Mouse (Mus musculus): ENCODE data around the gene Gbf1. TPM values are rescaled to one million over a fixed set of nuclear protein-coding genes. Genes with fewer than 3 reads are reported as not detected.
"Not testable (repeated sequence)": the region's sequence is repeated elsewhere in the genome, so short reads cannot be mapped to it uniquely, and the experiment has no call there.

Gene Gbf1
- polyA plus RNA-seq, 1 experiment from 2014 or later: 65.1 TPM

GRCm38 (mm10) chr19:46204166-46204565 lies 51.9 kb downstream of the Gbf1 start:
- Histone ChIP-seq H3K4me2 (ENCODE audit: low read length) (no peak overlapping the region), H3K9me3 (ENCODE audit: control insufficient read depth, low read length) (no peaks in the 10 kb centered on the region), H3K27me3 (replicated peaks; ENCODE audit: control insufficient read depth, insufficient read depth, low read length) (no peaks in the 10 kb centered on the region), H3K9ac (replicated peaks; ENCODE audit: low read depth, low read length) (no peak overlapping the region), H3K36me3 (ENCODE audit: control insufficient read depth, insufficient read depth) (no peaks in the 10 kb centered on the region), H3K27ac (ENCODE audit: low read length) (no peak overlapping the region), H3K4me1 (replicated peaks; ENCODE audit: control insufficient read depth, insufficient read depth, low read length) (no peaks in the 10 kb centered on the region), H3K4me3 (replicated peaks; ENCODE audit: low read length) (no peak overlapping the region)
- ATAC-seq: no peak
- WGBS: 90% methylated on average over 6 of the region's 6 CpGs

GRCm38 (mm10) chr19:46205680-46206079 lies 53.4 kb downstream of the Gbf1 start:
- 98% methylated on average over 6 of the region's 6 CpGs for WGBS
- Histone ChIP-seq H3K36me3 (ENCODE audit: control insufficient read depth, insufficient read depth) (no peaks in the 10 kb centered on the region), H3K27ac (ENCODE audit: low read length) (no peak overlapping the region), H3K4me1 (replicated peaks; ENCODE audit: control insufficient read depth, insufficient read depth, low read length) (no peaks in the 10 kb centered on the region), H3K4me2 (ENCODE audit: low read length) (no peak overlapping the region), H3K4me3 (replicated peaks; ENCODE audit: low read length) (no peak overlapping the region), H3K27me3 (replicated peaks; ENCODE audit: control insufficient read depth, insufficient read depth, low read length) (no peaks in the 10 kb centered on the region), H3K9ac (replicated peaks; ENCODE audit: low read depth, low read length) (no peak overlapping the region), H3K9me3 (ENCODE audit: control insufficient read depth, low read length) (no peaks in the 10 kb centered on the region)
- no peak for ATAC-seq

GRCm38 (mm10) chr19:46210951-46211350 lies 58.6 kb downstream of the Gbf1 start:
- Histone ChIP-seq H3K9ac (replicated peaks; ENCODE audit: low read depth, low read length) (no peak overlapping the region), H3K4me1 (replicated peaks; ENCODE audit: control insufficient read depth, insufficient read depth, low read length) (no peaks in the 10 kb centered on the region), H3K27me3 (replicated peaks; ENCODE audit: control insufficient read depth, insufficient read depth, low read length) (no peaks in the 10 kb centered on the region), H3K9me3 (ENCODE audit: control insufficient read depth, low read length) (no peaks in the 10 kb centered on the region), H3K4me2 (ENCODE audit: low read length) (no peak overlapping the region), H3K27ac (ENCODE audit: low read length) (no peak overlapping the region), H3K4me3 (replicated peaks; ENCODE audit: low read length) (no peak overlapping the region), H3K36me3 (ENCODE audit: control insufficient read depth, insufficient read depth) (no peaks in the 10 kb centered on the region)
- ATAC-seq: no peak

- Histone ChIP-seq H3K27ac (ENCODE audit: low read length) (no peak overlapping the region), H3K4me3 (replicated peaks; ENCODE audit: low read length) (no peak overlapping the region), H3K4me2 (ENCODE audit: low read length) (no peak overlapping the region), H3K9ac (replicated peaks; ENCODE audit: low read depth, low read length) (no peak overlapping the region), H3K4me1 (replicated peaks; ENCODE audit: control insufficient read depth, insufficient read depth, low read length) (no peaks in the 10 kb centered on the region), H3K27me3 (replicated peaks; ENCODE audit: control insufficient read depth, insufficient read depth, low read length) (no peaks in the 10 kb centered on the region), H3K36me3 (ENCODE audit: control insufficient read depth, insufficient read depth) (no peaks in the 10 kb centered on the region), H3K9me3 (ENCODE audit: control insufficient read depth, low read length) (no peaks in the 10 kb centered on the region)
- 81% methylated on average over 5 of the region's 5 CpGs for WGBS
- ATAC-seq: no peak
Measured at GRCm38 (mm10) chr19:46214541-46214940, 62.2 kb downstream of the Gbf1 start.

GRCm38 (mm10) chr19:46215401-46215800 lies 63.1 kb downstream of the Gbf1 start:
- Histone ChIP-seq H3K4me3 (replicated peaks; ENCODE audit: low read length) (no peak overlapping the region), H3K27me3 (replicated peaks; ENCODE audit: control insufficient read depth, insufficient read depth, low read length) (no peaks in the 10 kb centered on the region), H3K4me1 (replicated peaks; ENCODE audit: control insufficient read depth, insufficient read depth, low read length) (no peaks in the 10 kb centered on the region), H3K4me2 (ENCODE audit: low read length) (no peak overlapping the region), H3K9ac (replicated peaks; ENCODE audit: low read depth, low read length) (no peak overlapping the region), H3K27ac (ENCODE audit: low read length) (no peak overlapping the region), H3K36me3 (ENCODE audit: control insufficient read depth, insufficient read depth) (no peaks in the 10 kb centered on the region), H3K9me3 (ENCODE audit: control insufficient read depth, low read length) (no peaks in the 10 kb centered on the region)
- 18% methylated on average over 3 of the region's 3 CpGs for WGBS
- no peak for ATAC-seq

- 89% methylated on average over 1 of the region's 1 CpGs for WGBS
Measured at GRCm38 (mm10) chr19:46216716-46217115, 64.4 kb downstream of the Gbf1 start.

GRCm38 (mm10) chr19:46217347-46217746 lies 65.0 kb downstream of the Gbf1 start:
- not testable (repeated sequence) for H3K9me3 ChIP-seq (ENCODE audit: control insufficient read depth, low read length); H3K27ac ChIP-seq (ENCODE audit: low read length); H3K4me3 ChIP-seq (replicated peaks; ENCODE audit: low read length); H3K4me1 ChIP-seq (replicated peaks; ENCODE audit: control insufficient read depth, insufficient read depth, low read length); H3K9ac ChIP-seq (replicated peaks; ENCODE audit: low read depth, low read length); H3K27me3 ChIP-seq (replicated peaks; ENCODE audit: control insufficient read depth, insufficient read depth, low read length); H3K4me2 ChIP-seq (ENCODE audit: low read length); ATAC-seq; H3K36me3 ChIP-seq (ENCODE audit: control insufficient read depth, insufficient read depth)

More at GRCm38 (mm10) chr19:46216716-46217115, 64.4 kb downstream of the Gbf1 start:
- H3K9me3 ChIP-seq (ENCODE audit: control insufficient read depth, low read length): no peaks in the 10 kb centered on the region
- no peaks in the 10 kb centered on the region for H3K4me1 ChIP-seq (replicated peaks; ENCODE audit: control insufficient read depth, insufficient read depth, low read length)
- no peak for ATAC-seq
- H3K27ac ChIP-seq (ENCODE audit: low read length): no peak overlapping the region
- H3K27me3 ChIP-seq (replicated peaks; ENCODE audit: control insufficient read depth, insufficient read depth, low read length): no peaks in the 10 kb centered on the region
- H3K36me3 ChIP-seq (ENCODE audit: control insufficient read depth, insufficient read depth): no peaks in the 10 kb centered on the region
- no peak overlapping the region for H3K4me2 ChIP-seq (ENCODE audit: low read length)
- H3K4me3 ChIP-seq (replicated peaks; ENCODE audit: low read length): no peak overlapping the region
- H3K9ac ChIP-seq (replicated peaks; ENCODE audit: low read depth, low read length): no peak overlapping the region

- Histone ChIP-seq H3K36me3 (ENCODE audit: control insufficient read depth, insufficient read depth) (no peaks in the 10 kb centered on the region), H3K27me3 (replicated peaks; ENCODE audit: control insufficient read depth, insufficient read depth, low read length) (no peaks in the 10 kb centered on the region), H3K9me3 (ENCODE audit: control insufficient read depth, low read length) (no peaks in the 10 kb centered on the region), H3K27ac (ENCODE audit: low read length) (no peak overlapping the region), H3K9ac (replicated peaks; ENCODE audit: low read depth, low read length) (no peak overlapping the region), H3K4me2 (ENCODE audit: low read length) (no peak overlapping the region), H3K4me1 (replicated peaks; ENCODE audit: control insufficient read depth, insufficient read depth, low read length) (0 out of 2 replicates have a peak, but pooled peaks cover 3% of the 10 kb centered on the region), H3K4me3 (replicated peaks; ENCODE audit: low read length) (no peak overlapping the region)
- ATAC-seq: no peak
- 53% methylated on average over 5 of the region's 5 CpGs for WGBS
Measured at GRCm38 (mm10) chr19:46220116-46220515, 67.8 kb downstream of the Gbf1 start.

GRCm38 (mm10) chr19:46223118-46223517 lies 70.8 kb downstream of the Gbf1 start:
- 79% methylated on average over 4 of the region's 4 CpGs for WGBS
- no peak for ATAC-seq

GRCm38 (mm10) chr19:46224882-46225281 lies 72.6 kb downstream of the Gbf1 start:
- Histone ChIP-seq H3K9me3 (ENCODE audit: control insufficient read depth, low read length) (no peaks in the 10 kb centered on the region), H3K36me3 (ENCODE audit: control insufficient read depth, insufficient read depth) (no peaks in the 10 kb centered on the region), H3K4me3 (replicated peaks; ENCODE audit: low read length) (no peak overlapping the region), H3K27me3 (replicated peaks; ENCODE audit: control insufficient read depth, insufficient read depth, low read length) (no peaks in the 10 kb centered on the region), H3K4me1 (replicated peaks; ENCODE audit: control insufficient read depth, insufficient read depth, low read length) (0 out of 2 replicates have a peak, but pooled peaks cover 3% of the 10 kb centered on the region), H3K27ac (ENCODE audit: low read length) (no peak overlapping the region), H3K4me2 (ENCODE audit: low read length) (no peak overlapping the region), H3K9ac (replicated peaks; ENCODE audit: low read depth, low read length) (no peak overlapping the region)
- no peak for ATAC-seq
- 93% methylated on average over 2 of the region's 2 CpGs for WGBS

More at GRCm38 (mm10) chr19:46223118-46223517, 70.8 kb downstream of the Gbf1 start:
- Histone ChIP-seq H3K27me3 (replicated peaks; ENCODE audit: control insufficient read depth, insufficient read depth, low read length) (no peaks in the 10 kb centered on the region), H3K4me3 (replicated peaks; ENCODE audit: low read length) (no peak overlapping the region), H3K9me3 (ENCODE audit: control insufficient read depth, low read length) (no peaks in the 10 kb centered on the region), H3K9ac (replicated peaks; ENCODE audit: low read depth, low read length) (no peak overlapping the region), H3K27ac (ENCODE audit: low read length) (no peak overlapping the region), H3K36me3 (ENCODE audit: control insufficient read depth, insufficient read depth) (no peaks in the 10 kb centered on the region), H3K4me2 (ENCODE audit: low read length) (no peak overlapping the region), H3K4me1 (replicated peaks; ENCODE audit: control insufficient read depth, insufficient read depth, low read length) (0 out of 2 replicates have a peak, but pooled peaks cover 3% of the 10 kb centered on the region)

Measured in forebrain, embryonic 16.5 days (tissue).